Mouse (Mus musculus) olfactory bulb, adult 2 months (tissue): ENCODE data around the gene Ftcd.

Source experiments
- CTCF ChIP-seq: fragments of 200-500 bp; IDR thresholded peaks from 2 replicates; pipeline ENCODE4 v1.5.1; 2012; ENCODE audit warnings: low read depth, mild to moderate bottlenecking, low read length, moderate library complexity; ENCODE audit not compliant: insufficient read depth
- POLR2A ChIP-seq: fragments of 200-500 bp; IDR thresholded peaks from 2 replicates; pipeline ENCODE4 v1.6.1; 2012; ENCODE audit warnings: mild to moderate bottlenecking, low read depth, low read length, moderate library complexity; ENCODE audit not compliant: insufficient read depth

DNA sequence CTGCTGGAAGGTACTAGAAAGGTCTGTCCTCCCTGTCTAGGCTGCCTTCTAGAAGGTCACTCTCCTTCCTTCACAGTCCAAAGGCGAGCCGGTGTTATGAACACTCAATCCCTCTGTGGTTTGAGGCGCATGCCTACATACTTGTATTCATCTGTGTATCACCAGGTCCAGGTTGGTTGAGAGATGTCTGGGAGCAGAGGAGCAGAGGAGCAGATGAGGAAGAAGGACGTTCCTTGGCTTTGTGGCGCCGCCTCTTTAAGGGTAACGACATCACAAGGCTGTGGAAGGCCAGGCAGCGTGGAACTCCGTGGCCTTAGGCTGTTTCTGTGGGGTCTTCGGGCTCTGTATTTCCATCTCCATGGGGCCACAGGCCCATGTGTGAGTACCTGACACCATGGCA, 13.5 kb upstream of the Ftcd start, which contains the start of gene Spatc1l:
- TF ChIP-seq CTCF, result no peak
- TF ChIP-seq POLR2A, result no peak
